Mouse (Mus musculus): ENCODE measurements around the gene Olfr338. TPM values are rescaled to one million over a fixed set of nuclear protein-coding genes. Genes with fewer than 3 reads are reported as not detected.

The Olfr338 gene
- not detected in 2 replicates for polyA plus RNA-seq (2015; fragmentation: Nextera tagmentation; extraction: Ambion mirVana)

GRCm38 (mm10) chr2:36373219-36373618 lies at the start of gene Olfr338:
TSS of gene Olfr338 (plus strand) at chr2:36373519.

DNA sequence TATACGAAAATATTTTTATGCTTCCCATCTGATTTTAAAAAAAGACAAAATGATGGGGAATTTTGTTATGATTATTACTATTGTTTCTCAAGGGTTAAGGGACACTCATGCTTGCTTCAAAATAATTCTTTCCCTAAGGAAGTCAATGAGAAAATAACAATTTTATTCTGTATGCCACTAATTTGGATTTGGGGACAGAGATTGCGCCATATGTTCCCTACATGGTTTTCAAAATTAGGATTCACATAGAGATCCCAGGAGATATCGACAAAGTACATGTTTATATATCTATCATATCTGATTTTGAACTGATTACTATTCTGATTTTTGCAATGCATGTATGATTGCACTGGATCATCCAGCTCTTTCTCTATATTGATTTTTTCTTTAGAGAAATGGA lies 45.3 kb downstream of the Olfr338 start, which contains the start of gene Olfr339:
Gene Olfr339 (plus strand): TSS at position 301 of the 400 bp plus-strand sequence.

Other genes starting within 250 kb of the Olfr338 start
- 18.5 and 20.2 TPM in 2 replicates for gene Mrrf, start 237.1 kb upstream of the Olfr338 start, polyA plus RNA-seq (2015; fragmentation: Nextera tagmentation; extraction: Ambion mirVana)
- gene Rbm18, start 236.7 kb upstream of the Olfr338 start, polyA plus RNA-seq (2015; fragmentation: Nextera tagmentation; extraction: Ambion mirVana), result 78.7 and 83.0 TPM in 2 replicates
- 9.2 and 10.2 TPM in 2 replicates for gene Ptgs1, start 143.1 kb upstream of the Olfr338 start, polyA plus RNA-seq (2015; fragmentation: Nextera tagmentation; extraction: Ambion mirVana)
- gene Olfr339, start 45.4 kb downstream of the Olfr338 start, polyA plus RNA-seq (2015; fragmentation: Nextera tagmentation; extraction: Ambion mirVana), result not detected in 2 replicates
- not detected in 2 replicates for gene Olfr340, start 79.1 kb downstream of the Olfr338 start, polyA plus RNA-seq (2015; fragmentation: Nextera tagmentation; extraction: Ambion mirVana)
- not detected in 2 replicates for gene Olfr341, start 108.9 kb downstream of the Olfr338 start, polyA plus RNA-seq (2015; fragmentation: Nextera tagmentation; extraction: Ambion mirVana)
- gene Olfr342, start 151.5 kb downstream of the Olfr338 start, polyA plus RNA-seq (2015; fragmentation: Nextera tagmentation; extraction: Ambion mirVana), result not detected in 2 replicates
- gene Olfr344, start 193.1 kb downstream of the Olfr338 start, polyA plus RNA-seq (2015; fragmentation: Nextera tagmentation; extraction: Ambion mirVana), result not detected in 2 replicates

Data from neural tube, postnatal 0 days (tissue).